Mouse (Mus musculus) midbrain, embryonic 16.5 days (tissue): ENCODE measurements around the gene Ston2. TPM values are rescaled to one million over a fixed set of nuclear protein-coding genes. Genes with fewer than 3 reads are reported as not detected.

Experiments
- ATAC-seq: fragments of 200-750 bp; cut with Nextera tagmentation; 2 replicates; pipeline ENCODE4 v1.8.0; 2017; ENCODE audit warnings: moderate TSS enrichment
- H3K27ac ChIP-seq: fragments of 300-500 bp; sonication (generic); 2 replicates; pipeline ENCODE4 v1.5.1; 2014; ENCODE audit warnings: mild to moderate bottlenecking, low read length, mixed read lengths
- H3K27me3 ChIP-seq: fragments of 300-500 bp; sonication (generic); 2 replicates; pipeline ENCODE4 v1.6.1; 2014; ENCODE audit warnings: low read depth, low read length, mixed read lengths; ENCODE audit not compliant: control insufficient read depth, insufficient read depth
- H3K36me3 ChIP-seq: fragments of 300-500 bp; sonication (generic); 2 replicates; pipeline ENCODE4 v1.6.1; 2014; ENCODE audit warnings: mild to moderate bottlenecking, low read length, moderate library complexity, mixed read lengths; ENCODE audit not compliant: control insufficient read depth, insufficient read depth
- H3K4me1 ChIP-seq: fragments of 300-500 bp; sonication (generic); 2 replicates; pipeline ENCODE4 v1.6.1; 2014; ENCODE audit warnings: mild to moderate bottlenecking, low read length, mixed read lengths; ENCODE audit not compliant: control insufficient read depth, insufficient read depth
- H3K4me2 ChIP-seq: fragments of 300-500 bp; sonication (generic); 2 replicates; pipeline ENCODE4 v1.6.1; 2014; ENCODE audit warnings: mild to moderate bottlenecking, low read length, mixed read lengths
- H3K4me3 ChIP-seq: fragments of 300-500 bp; sonication (generic); 2 replicates; pipeline ENCODE4 v1.5.1; 2014; ENCODE audit warnings: low read depth, mild to moderate bottlenecking, low read length, moderate library complexity, mixed read lengths
- H3K9ac ChIP-seq: fragments of 300-500 bp; sonication (generic); 2 replicates; pipeline ENCODE4 v1.6.1; 2014; ENCODE audit warnings: low read depth, low read length, mixed read lengths
- H3K9me3 ChIP-seq: fragments of 300-500 bp; sonication (generic); replicated peaks from 2 replicates; pipeline ENCODE4 v1.6.1; 2014; ENCODE audit warnings: mild to moderate bottlenecking, low read length, mixed read lengths; ENCODE audit not compliant: control insufficient read depth, poor library complexity, severe bottlenecking
- whole genome bisulfite sequencing: fragments of 180-500 bp; shearing (Covaris S2); extraction: QIAGEN DNeasy Blood & Tissue Kit; methylation state at CpG from one replicate; pipeline ENCODE4 v1.1.7; 2014; 5-methylcytosine and 5-hydroxymethylcytosine counted together
- polyA plus RNA-seq: library from polyadenylated mRNA; unstranded; fragments of >200 nt; fragmentation: Nextera tagmentation; extraction: Ambion mirVana; gene quantifications from 2 replicates; pipeline ENCODE4 v1.2.1, GENCODE M21; 2015

Ston2 gene
- polyA plus RNA-seq, 1 experiment from 2014 or later = 5.2 TPM

DNA sequence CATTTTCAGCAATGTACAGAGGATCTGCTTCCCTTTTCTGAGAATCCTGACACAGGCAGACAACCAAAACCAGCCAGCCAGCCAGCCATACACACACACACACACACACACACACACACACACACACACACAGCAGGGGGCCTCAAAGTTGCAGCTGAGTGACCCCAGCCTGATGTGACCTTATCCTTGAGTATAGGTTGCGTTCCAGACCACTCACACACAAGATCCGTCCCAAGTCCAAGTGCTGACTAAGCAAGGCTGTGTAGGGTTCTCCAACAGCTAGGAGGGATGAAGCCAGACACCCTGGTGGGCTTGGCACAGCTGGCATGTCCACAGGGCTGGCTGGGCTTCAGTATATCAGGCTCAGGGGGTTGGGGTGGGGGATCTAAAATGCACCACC lies 23.7 kb downstream of the Ston2 start:
- no peak overlapping the region for H3K4me2 ChIP-seq
- no peaks in the 10 kb centered on the region for H3K9me3 ChIP-seq
- H3K27me3 ChIP-seq = no peaks in the 10 kb centered on the region
- no peaks in the 10 kb centered on the region for H3K36me3 ChIP-seq
- H3K27ac ChIP-seq = no peak overlapping the region
- peaks cover 7% of the 10 kb centered on the region; the same call in 1 of the 2 replicates for H3K4me1 ChIP-seq
- H3K4me3 ChIP-seq = no peak overlapping the region
- no peak overlapping the region for H3K9ac ChIP-seq
- ATAC-seq = no peak
- 56% methylated on average over 2 of the region's 2 CpGs for WGBS

DNA sequence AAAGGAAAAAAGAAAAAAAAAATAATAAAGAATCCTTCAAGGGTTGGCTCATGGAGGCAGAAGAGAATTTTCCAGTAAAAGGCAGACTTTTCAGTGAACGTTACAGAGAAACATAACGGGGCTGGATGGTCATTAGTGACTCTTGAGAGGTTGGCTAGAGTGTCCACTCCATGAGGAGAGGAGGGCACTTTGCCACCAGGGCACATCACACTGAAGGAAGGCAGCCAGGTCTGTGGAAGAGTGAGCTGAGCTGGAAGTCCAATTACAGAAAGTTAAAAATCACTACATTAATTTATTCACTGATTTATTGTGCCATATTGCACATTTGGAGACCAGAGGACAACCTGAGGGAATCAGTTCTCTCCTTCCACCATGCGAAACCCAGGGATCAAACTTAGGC lies 28.4 kb downstream of the Ston2 start:
- no peak overlapping the region for H3K9ac ChIP-seq
- 91% methylated on average over 3 of the region's 3 CpGs for WGBS

GRCm38 (mm10) chr12:91757854-91758562 lies 30.2 kb downstream of the Ston2 start:
- Histone ChIP-seq H3K4me3 (no peak overlapping the region), H3K4me1 (no peaks in the 10 kb centered on the region), H3K36me3 (no peaks in the 10 kb centered on the region), H3K9ac (no peak overlapping the region), H3K27ac (no peak overlapping the region), H3K9me3 (no peaks in the 10 kb centered on the region), H3K4me2 (no peak overlapping the region), H3K27me3 (no peaks in the 10 kb centered on the region)
- 89% methylated on average over 13 of the region's 13 CpGs for WGBS
- no peak for ATAC-seq

More for the DNA sequence above, 28.4 kb downstream of the Ston2 start:
- Histone ChIP-seq H3K36me3 (no peaks in the 10 kb centered on the region), H3K4me3 (no peak overlapping the region), H3K4me1 (peaks cover 2% of the 10 kb centered on the region; the same call in 1 of the 2 replicates), H3K4me2 (no peak overlapping the region), H3K9me3 (no peaks in the 10 kb centered on the region), H3K27ac (no peak overlapping the region), H3K27me3 (no peaks in the 10 kb centered on the region)
- no peak for ATAC-seq

DNA sequence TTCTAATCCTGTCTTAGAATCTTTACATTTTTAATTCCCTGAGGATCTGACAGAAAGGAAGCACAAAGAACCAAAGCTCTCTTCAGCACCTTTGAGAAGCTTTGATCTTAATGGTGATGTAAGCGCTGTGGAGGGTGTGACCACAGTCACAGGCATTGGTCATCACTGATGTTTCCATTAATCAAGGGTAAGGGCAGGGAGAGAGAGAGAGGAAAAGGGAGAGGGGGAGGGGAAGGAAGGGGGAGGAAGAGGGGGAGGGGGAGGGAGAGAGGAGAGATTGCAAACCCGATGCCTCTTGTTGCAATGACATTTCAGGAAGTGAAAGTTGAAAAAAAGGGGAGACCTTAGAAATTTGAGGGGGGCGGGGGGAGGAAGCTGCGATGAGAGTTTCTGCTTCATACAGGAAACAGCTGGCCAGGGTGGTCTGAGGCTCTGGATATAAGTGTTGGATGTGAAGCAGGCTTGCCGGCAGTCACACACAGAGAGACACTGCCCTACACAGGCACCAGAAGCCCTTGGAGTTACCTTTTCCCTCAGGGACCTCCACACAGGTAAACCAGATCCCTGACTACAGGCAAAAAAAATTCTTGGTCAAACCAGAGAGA lies 31.5 kb downstream of the Ston2 start:
- Histone ChIP-seq H3K27me3 (no peaks in the 10 kb centered on the region), H3K4me1 (no peaks in the 10 kb centered on the region), H3K4me2 (no peak overlapping the region), H3K9me3 (no peaks in the 10 kb centered on the region), H3K27ac (no peak overlapping the region), H3K4me3 (no peak overlapping the region), H3K9ac (no peak overlapping the region), H3K36me3 (no peaks in the 10 kb centered on the region)
- no peak for ATAC-seq
- WGBS = 70% methylated on average over 5 of the region's 5 CpGs

DNA sequence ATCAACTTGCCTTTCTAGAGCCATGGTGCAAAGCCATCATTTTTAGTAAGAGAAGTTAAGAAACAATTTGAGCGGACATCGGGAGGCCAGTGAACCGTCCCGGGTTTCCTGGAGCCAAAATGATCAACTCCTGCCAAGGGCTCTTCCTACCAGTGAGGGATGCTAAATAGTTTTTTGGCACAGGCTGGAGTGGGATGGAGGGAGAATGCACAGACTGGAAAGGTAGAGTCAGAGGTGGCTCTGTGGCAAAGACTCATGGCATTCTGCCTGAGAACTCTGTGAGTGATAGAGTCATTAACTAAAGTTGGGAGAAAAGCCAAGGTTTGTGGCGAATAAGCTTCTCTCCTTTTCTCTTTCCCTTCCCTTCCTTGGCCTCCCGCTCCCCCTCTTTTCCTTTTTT lies 33.6 kb downstream of the Ston2 start:
- no peaks in the 10 kb centered on the region for H3K9me3 ChIP-seq
- no peak overlapping the region for H3K27ac ChIP-seq
- H3K4me1 ChIP-seq = peaks cover 2% of the 10 kb centered on the region; the same call in 1 of the 2 replicates
- H3K4me2 ChIP-seq = no peak overlapping the region
- no peak overlapping the region for H3K4me3 ChIP-seq
- 76% methylated on average over 6 of the region's 6 CpGs for WGBS
- no peaks in the 10 kb centered on the region for H3K27me3 ChIP-seq
- no peak for ATAC-seq
- no peak overlapping the region for H3K9ac ChIP-seq
- H3K36me3 ChIP-seq = no peaks in the 10 kb centered on the region

DNA sequence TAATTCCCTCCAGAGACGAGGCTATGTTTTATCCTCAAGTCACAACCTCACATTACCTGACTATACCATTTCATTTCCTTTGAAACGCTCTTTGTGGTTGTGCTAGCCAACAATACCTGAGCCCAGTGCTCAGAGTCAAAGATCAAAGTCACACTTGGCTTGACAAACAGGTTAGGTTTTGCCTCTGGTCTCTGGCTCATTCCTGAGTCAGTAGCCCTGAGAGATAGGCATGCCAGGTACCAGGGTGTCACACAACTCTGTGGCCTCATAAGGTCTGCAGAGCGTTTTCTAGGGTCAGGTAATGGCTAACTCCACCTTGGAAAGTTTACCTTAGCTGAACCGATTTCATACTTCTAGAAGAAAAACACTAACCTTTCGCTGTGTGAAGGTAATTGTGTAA lies 35.5 kb downstream of the Ston2 start:
- Histone ChIP-seq H3K36me3 (no peaks in the 10 kb centered on the region), H3K4me1 (peaks cover 9% of the 10 kb centered on the region), H3K27me3 (no peaks in the 10 kb centered on the region), H3K4me2 (no peak overlapping the region), H3K27ac (no peak overlapping the region), H3K9ac (no peak overlapping the region), H3K9me3 (no peaks in the 10 kb centered on the region), H3K4me3 (no peak overlapping the region)
- ATAC-seq = no peak
- WGBS = 94% methylated on average over 5 of the region's 5 CpGs

GRCm38 (mm10) chr12:91751893-91752597 lies 36.1 kb downstream of the Ston2 start:
- Histone ChIP-seq H3K9me3 (no peaks in the 10 kb centered on the region), H3K4me2 (no peak overlapping the region), H3K27me3 (no peaks in the 10 kb centered on the region), H3K4me1 (peaks cover 9% of the 10 kb centered on the region), H3K27ac (no peak overlapping the region), H3K9ac (no peak overlapping the region), H3K4me3 (no peak overlapping the region), H3K36me3 (no peaks in the 10 kb centered on the region)
- 93% methylated on average over 13 of the region's 13 CpGs for WGBS
- ATAC-seq = no peak

- 62% methylated on average over 11 of the region's 11 CpGs for WGBS
- H3K9ac ChIP-seq = no peak overlapping the region
- no peaks in the 10 kb centered on the region for H3K36me3 ChIP-seq
Measured at GRCm38 (mm10) chr12:91749543-91750184, 38.5 kb downstream of the Ston2 start.

More at GRCm38 (mm10) chr12:91749543-91750184, 38.5 kb downstream of the Ston2 start:
- H3K4me1 ChIP-seq = peaks cover 9% of the 10 kb centered on the region
- peak; percentile 66; the same call in 1 of the 2 replicates for ATAC-seq
- H3K27me3 ChIP-seq = no peaks in the 10 kb centered on the region
- no peaks in the 10 kb centered on the region for H3K9me3 ChIP-seq
- no peak overlapping the region for H3K4me2 ChIP-seq
- H3K27ac ChIP-seq = peak overlapping the region; percentile 46; the same call in 1 of the 2 replicates
- no peak overlapping the region for H3K4me3 ChIP-seq
